Mouse (Mus musculus) forebrain, embryonic 13.5 days (tissue): ENCODE measurements at regions not wholly inside any gene's neighbourhood (a gene's known extent, or its start where the extent isn't known, plus 50 kb on each side); places are given as distances from the start of the nearest gene placed in this dataset.

Experiments used
- ATAC-seq: fragments of 200-750 bp; cut with Nextera tagmentation; 2 replicates; pipeline ENCODE4 v1.8.0; 2017
- H3K27ac ChIP-seq: fragments of 300-500 bp; sonication (generic); 2 replicates; pipeline ENCODE4 v1.5.1; 2015; ENCODE audit warnings: inconsistent platforms, mild to moderate bottlenecking, moderate library complexity
- H3K27me3 ChIP-seq: fragments of 300-500 bp; sonication (generic); 2 replicates; pipeline ENCODE4 v1.6.1; 2015; ENCODE audit warnings: mild to moderate bottlenecking, inconsistent platforms
- H3K36me3 ChIP-seq: fragments of 300-500 bp; sonication (generic); 2 replicates; pipeline ENCODE4 v1.6.1; 2015; ENCODE audit warnings: mild to moderate bottlenecking, inconsistent platforms; ENCODE audit not compliant: poor library complexity, severe bottlenecking
- H3K4me1 ChIP-seq: fragments of 300-500 bp; sonication (generic); 2 replicates; pipeline ENCODE4 v1.6.1; 2015; ENCODE audit warnings: inconsistent platforms
- H3K4me2 ChIP-seq: fragments of 300-500 bp; sonication (generic); 2 replicates; pipeline ENCODE4 v1.6.1; 2015; ENCODE audit warnings: inconsistent platforms, mild to moderate bottlenecking, moderate library complexity
- H3K4me3 ChIP-seq: fragments of 300-500 bp; sonication (generic); 2 replicates; pipeline ENCODE4 v1.5.1; 2015; ENCODE audit warnings: mild to moderate bottlenecking, inconsistent platforms
- H3K9ac ChIP-seq: fragments of 300-500 bp; sonication (generic); 2 replicates; pipeline ENCODE4 v1.6.1; 2015; ENCODE audit warnings: mild to moderate bottlenecking, inconsistent platforms
- H3K9me3 ChIP-seq: fragments of 300-500 bp; sonication (generic); replicated peaks from 2 replicates; pipeline ENCODE4 v1.6.1; 2016; ENCODE audit warnings: inconsistent platforms
- WGBS: fragments of 180-500 bp; shearing (Covaris S2); methylation state at CpG from one replicate; pipeline ENCODE4 v1.1.7; 2015; 5-methylcytosine and 5-hydroxymethylcytosine counted together

DNA sequence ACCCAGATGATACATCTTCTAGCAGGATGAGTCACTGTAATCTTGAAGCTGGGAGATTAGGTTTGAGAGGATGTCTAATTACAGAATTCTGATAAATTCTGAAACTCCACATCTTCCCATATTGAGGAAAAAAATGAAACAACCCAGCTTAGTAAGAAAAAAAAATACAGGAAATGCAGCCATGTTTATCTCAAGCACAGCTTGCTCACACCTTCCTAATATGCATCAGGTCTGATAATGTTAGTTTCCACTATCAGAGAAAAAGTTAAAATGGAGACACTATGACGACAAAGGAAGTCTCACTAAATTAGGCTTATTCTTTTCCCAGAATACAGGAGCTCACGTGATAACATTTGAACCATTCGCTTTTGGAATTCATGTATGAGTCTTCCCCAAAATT is 111.4 kb upstream of the Thumpd2 start:
- H3K27ac ChIP-seq: no peak overlapping the region
- no peak overlapping the region for H3K4me3 ChIP-seq
- no peak for ATAC-seq
- 89% methylated on average over 3 of the region's 3 CpGs for WGBS
- no peaks in the 10 kb centered on the region for H3K9me3 ChIP-seq
- no peaks in the 10 kb centered on the region for H3K4me1 ChIP-seq
- H3K27me3 ChIP-seq: no peaks in the 10 kb centered on the region
- H3K36me3 ChIP-seq: no peaks in the 10 kb centered on the region
- H3K4me2 ChIP-seq: no peak overlapping the region
- no peak overlapping the region for H3K9ac ChIP-seq

DNA sequence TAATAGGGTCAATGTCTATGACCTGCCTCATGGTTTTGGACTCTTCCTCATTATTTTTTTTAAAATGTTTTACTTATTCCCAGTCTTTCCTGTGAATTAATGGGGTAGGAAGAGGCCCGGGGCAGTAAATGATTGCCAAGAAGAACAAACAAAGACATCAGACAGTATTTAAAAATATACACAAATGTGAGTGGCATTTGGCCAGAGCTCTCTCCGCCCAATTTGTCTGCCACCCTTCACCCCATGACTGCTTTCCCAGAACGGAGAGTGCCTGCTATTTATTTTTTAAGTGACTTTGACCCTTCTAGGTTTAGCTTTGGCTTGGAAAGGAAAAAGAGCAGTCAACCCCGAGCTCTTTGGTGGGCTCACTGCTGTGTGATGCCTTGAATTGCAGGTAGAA is 111.0 kb upstream of the Thumpd2 start:
- Histone ChIP-seq H3K27me3 (no peaks in the 10 kb centered on the region), H3K4me2 (no peak overlapping the region), H3K27ac (no peak overlapping the region), H3K9me3 (no peaks in the 10 kb centered on the region), H3K4me1 (no peaks in the 10 kb centered on the region), H3K9ac (no peak overlapping the region), H3K36me3 (no peaks in the 10 kb centered on the region), H3K4me3 (no peak overlapping the region)
- 78% methylated on average over 4 of the region's 4 CpGs for WGBS
- ATAC-seq: no peak

DNA sequence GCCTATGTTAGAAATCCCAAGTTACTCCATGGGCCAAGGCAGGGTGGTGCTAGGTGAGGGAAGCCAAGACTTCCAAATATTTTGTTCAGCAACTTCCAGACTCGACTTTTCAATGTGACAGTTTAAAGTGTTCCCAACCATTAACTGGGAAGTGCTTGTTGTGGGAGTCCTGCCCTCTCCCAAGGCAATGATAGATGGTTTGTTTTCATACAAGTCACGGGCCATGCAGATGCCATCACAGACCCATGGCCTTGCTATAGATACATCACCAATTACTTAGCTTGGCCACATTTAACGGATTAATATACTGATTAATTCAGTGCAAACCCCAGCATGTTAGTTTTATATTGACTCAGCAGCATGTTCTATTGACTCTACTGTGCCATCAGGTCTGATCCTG is 108.1 kb upstream of the Thumpd2 start:
- no peaks in the 10 kb centered on the region for H3K4me1 ChIP-seq
- no peaks in the 10 kb centered on the region for H3K27me3 ChIP-seq
- no peaks in the 10 kb centered on the region for H3K36me3 ChIP-seq
- ATAC-seq: no peak
- no peak overlapping the region for H3K4me3 ChIP-seq
- no peaks in the 10 kb centered on the region for H3K9me3 ChIP-seq
- WGBS: 85% methylated on average over 3 of the region's 3 CpGs
- no peak overlapping the region for H3K27ac ChIP-seq
- H3K4me2 ChIP-seq: no peak overlapping the region
- no peak overlapping the region for H3K9ac ChIP-seq

GRCm38 (mm10) chr17:81169118-81169517 is 104.2 kb upstream of the Thumpd2 start:
- WGBS: 85% methylated on average over 5 of the region's 5 CpGs
- no peak overlapping the region for H3K9ac ChIP-seq
- no peak for ATAC-seq

DNA sequence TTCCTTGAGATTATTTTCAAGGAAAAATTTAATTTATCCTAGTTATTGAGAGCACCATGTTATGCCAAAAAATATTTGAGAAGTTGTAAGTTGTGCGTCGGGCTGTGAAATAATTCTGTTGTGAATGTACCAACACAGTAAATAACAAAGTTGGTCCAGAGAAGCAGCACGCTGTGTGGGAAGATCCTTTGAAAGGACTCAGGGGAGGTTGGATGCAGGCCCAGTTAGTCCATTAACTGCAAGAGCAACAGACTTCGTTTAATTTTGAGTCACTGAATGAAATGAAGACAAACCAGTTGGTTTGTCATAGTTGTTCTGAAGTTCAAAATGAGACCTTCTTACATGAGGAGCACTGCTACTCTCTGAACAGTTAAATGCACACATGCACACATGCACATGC is 85.8 kb upstream of the Thumpd2 start:
- Histone ChIP-seq H3K4me1 (no peaks in the 10 kb centered on the region), H3K27me3 (no peaks in the 10 kb centered on the region), H3K27ac (no peak overlapping the region), H3K4me3 (no peak overlapping the region), H3K4me2 (no peak overlapping the region), H3K9ac (no peak overlapping the region), H3K9me3 (no peaks in the 10 kb centered on the region), H3K36me3 (no peaks in the 10 kb centered on the region)
- WGBS: 78% methylated on average over 4 of the region's 4 CpGs
- ATAC-seq: no peak

More at GRCm38 (mm10) chr17:81169118-81169517, 104.2 kb upstream of the Thumpd2 start:
- H3K27me3 ChIP-seq: no peaks in the 10 kb centered on the region
- H3K27ac ChIP-seq: no peak overlapping the region
- H3K9me3 ChIP-seq: no peaks in the 10 kb centered on the region
- H3K4me3 ChIP-seq: no peak overlapping the region
- H3K36me3 ChIP-seq: no peaks in the 10 kb centered on the region
- H3K4me1 ChIP-seq: no peaks in the 10 kb centered on the region
- H3K4me2 ChIP-seq: no peak overlapping the region

DNA sequence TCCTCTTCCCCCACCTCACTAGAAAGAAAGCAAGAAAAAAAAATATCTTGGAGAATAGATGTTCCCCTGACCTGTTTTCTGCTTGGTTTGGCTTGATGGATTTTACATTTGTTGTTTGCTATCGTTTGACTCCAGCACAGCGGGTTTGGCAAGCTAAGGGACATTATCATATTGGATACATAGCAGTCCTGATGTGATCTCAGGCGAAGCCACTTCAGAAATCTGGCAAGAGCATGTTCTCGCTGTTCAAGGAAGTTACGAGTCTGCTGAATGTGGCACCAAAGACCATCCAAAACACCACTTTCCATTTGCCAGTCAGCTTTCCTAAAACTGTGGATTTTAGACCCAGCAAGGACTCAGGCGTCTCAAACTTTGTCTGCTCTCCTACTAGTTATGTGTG is 69.8 kb upstream of the Thumpd2 start:
- WGBS: 83% methylated on average over 6 of the region's 6 CpGs
- no peaks in the 10 kb centered on the region for H3K4me1 ChIP-seq

DNA sequence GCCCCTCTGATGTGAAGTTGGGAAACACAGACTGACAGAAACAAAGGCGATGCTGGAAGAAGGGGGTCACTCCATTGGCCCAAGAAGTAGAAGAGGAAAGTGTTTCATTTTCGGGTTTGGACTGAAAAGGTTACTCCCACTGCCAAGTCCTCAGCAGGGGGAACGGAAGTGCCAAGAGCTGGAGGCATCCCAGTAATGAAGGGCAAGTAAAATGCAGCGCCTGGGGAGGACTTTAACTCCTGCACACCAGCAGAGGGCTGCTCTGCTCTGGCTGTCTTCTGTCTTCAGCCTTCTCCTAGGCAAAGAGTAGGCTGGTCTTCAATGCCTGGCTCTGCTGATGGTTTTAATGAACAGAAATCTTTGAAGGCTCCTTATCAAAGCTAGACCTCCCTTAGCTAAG is 68.3 kb upstream of the Thumpd2 start:
- Histone ChIP-seq H3K4me1 (no peaks in the 10 kb centered on the region), H3K9ac (no peak overlapping the region), H3K27me3 (no peaks in the 10 kb centered on the region), H3K27ac (no peak overlapping the region), H3K4me3 (no peak overlapping the region), H3K36me3 (no peaks in the 10 kb centered on the region), H3K9me3 (no peaks in the 10 kb centered on the region), H3K4me2 (no peak overlapping the region)
- no peak for ATAC-seq
- WGBS: 49% methylated on average over 4 of the region's 4 CpGs

More for the DNA sequence above, 69.8 kb upstream of the Thumpd2 start:
- Histone ChIP-seq H3K9ac (no peak overlapping the region), H3K27ac (no peak overlapping the region), H3K4me2 (no peak overlapping the region), H3K4me3 (no peak overlapping the region), H3K27me3 (no peaks in the 10 kb centered on the region), H3K9me3 (no peaks in the 10 kb centered on the region), H3K36me3 (no peaks in the 10 kb centered on the region)
- no peak for ATAC-seq
